Mouse (Mus musculus) intestine, postnatal 0 days (tissue): Measurements from ENCODE around the gene Gm8122. TPM values are rescaled to one million over a fixed set of nuclear protein-coding genes. Genes with fewer than 3 reads are reported as not detected.
"Not testable (repeated sequence)": the region's sequence is repeated elsewhere in the genome, so short reads cannot be mapped to it uniquely, and the experiment has no call there.

Source experiments
- ATAC-seq: fragments of 200-750 bp; cut with Nextera tagmentation; 2 replicates; pipeline ENCODE4 v1.8.0; 2017; ENCODE audit warnings: mild to moderate bottlenecking, moderate TSS enrichment, moderate library complexity
- H3K27ac ChIP-seq: fragments of 300-500 bp; sonication (generic); 2 replicates; pipeline ENCODE4 v1.5.1; 2014; ENCODE audit warnings: mild to moderate bottlenecking, low read depth, low read length, moderate library complexity
- H3K27me3 ChIP-seq: fragments of 300-500 bp; sonication (generic); replicated peaks from 2 replicates; pipeline ENCODE4 v1.6.1; 2014; ENCODE audit warnings: low read length, mixed read lengths; ENCODE audit not compliant: control insufficient read depth, insufficient read depth
- H3K36me3 ChIP-seq: fragments of 300-500 bp; sonication (generic); 2 replicates; pipeline ENCODE4 v1.6.1; 2014; ENCODE audit warnings: mild to moderate bottlenecking, moderate library complexity; ENCODE audit not compliant: control insufficient read depth, insufficient read depth
- H3K4me1 ChIP-seq: fragments of 300-500 bp; sonication (generic); replicated peaks from 2 replicates; pipeline ENCODE4 v1.6.1; 2014; ENCODE audit warnings: antibody characterized with exemption, low read length, mixed read lengths; ENCODE audit not compliant: control insufficient read depth, insufficient read depth
- H3K4me2 ChIP-seq: fragments of 300-500 bp; sonication (generic); replicated peaks from 2 replicates; pipeline ENCODE4 v1.6.1; 2014; ENCODE audit warnings: low read depth, mild to moderate bottlenecking, moderate library complexity
- H3K4me3 ChIP-seq: fragments of 300-500 bp; sonication (generic); 2 replicates; pipeline ENCODE4 v1.5.1; 2014; ENCODE audit warnings: low read depth, low read length
- H3K9ac ChIP-seq: fragments of 300-500 bp; sonication (generic); 2 replicates; pipeline ENCODE4 v1.6.1; 2014; ENCODE audit warnings: mild to moderate bottlenecking, low read depth, low read length
- H3K9me3 ChIP-seq: fragments of 300-500 bp; sonication (generic); 2 replicates; pipeline ENCODE4 v1.6.1; 2016; ENCODE audit warnings: mixed run types; ENCODE audit not compliant: control insufficient read depth
- WGBS: fragments of 180-500 bp; shearing (Covaris S2); extraction: QIAGEN DNeasy Blood & Tissue Kit; methylation state at CpG from one replicate; pipeline ENCODE4 v1.1.7; 2014; 5-methylcytosine and 5-hydroxymethylcytosine counted together
- polyA plus RNA-seq: library from polyadenylated mRNA; unstranded; fragments of >200 nt; fragmentation: Nextera tagmentation; extraction: Ambion mirVana; gene quantifications from 2 replicates; pipeline ENCODE4 v1.2.1, GENCODE M21; 2015

Gene Gm8122
- polyA plus RNA-seq: not detected in 2 replicates

DNA sequence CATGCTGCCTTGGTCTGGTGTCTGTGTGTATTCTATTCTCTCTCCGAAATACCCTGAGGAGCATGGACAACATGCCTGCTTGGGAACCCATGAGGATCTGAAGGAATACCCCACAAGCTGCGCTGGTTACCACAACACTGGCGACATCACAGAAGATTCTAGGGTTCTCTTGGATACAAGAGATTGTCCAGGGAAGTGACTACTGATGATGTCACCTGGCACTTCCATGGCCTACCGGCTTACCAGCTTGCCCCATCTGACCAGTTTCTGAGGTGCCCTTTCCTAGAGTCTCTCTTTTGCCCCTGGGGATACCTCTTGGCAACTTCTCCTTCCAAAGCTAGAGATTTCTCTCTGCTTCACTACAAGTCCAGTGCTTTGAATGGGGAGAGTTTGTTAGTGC is at the start of gene Gm8122:
Gene Gm8122 (minus strand): TSS at position 101 of the 400 bp plus-strand sequence.
- WGBS: 92% methylated on average over 3 of the region's 4 CpGs
- not testable (repeated sequence) for H3K27ac ChIP-seq, ATAC-seq

GRCm38 (mm10) chr14:43278681-43279080 is 43.6 kb upstream of the Gm8122 start:
- H3K4me1 ChIP-seq, H3K27ac ChIP-seq, ATAC-seq, H3K27me3 ChIP-seq, H3K9ac ChIP-seq, H3K4me3 ChIP-seq, H3K9me3 ChIP-seq, H3K4me2 ChIP-seq, H3K36me3 ChIP-seq: not testable (repeated sequence)
- 89% methylated on average over 3 of the region's 3 CpGs for WGBS

More for the DNA sequence above, at the start of gene Gm8122:
- not testable (repeated sequence) for H3K27me3 ChIP-seq, H3K9ac ChIP-seq, H3K36me3 ChIP-seq, H3K4me3 ChIP-seq, H3K4me1 ChIP-seq, H3K4me2 ChIP-seq, H3K9me3 ChIP-seq

GRCm38 (mm10) chr14:43278146-43278545 is 43.0 kb upstream of the Gm8122 start:
- not testable (repeated sequence) for H3K4me1 ChIP-seq, H3K4me3 ChIP-seq, H3K9me3 ChIP-seq, H3K9ac ChIP-seq, ATAC-seq, H3K4me2 ChIP-seq, H3K27me3 ChIP-seq, H3K36me3 ChIP-seq, H3K27ac ChIP-seq
- 53% methylated on average over 4 of the region's 4 CpGs for WGBS

DNA sequence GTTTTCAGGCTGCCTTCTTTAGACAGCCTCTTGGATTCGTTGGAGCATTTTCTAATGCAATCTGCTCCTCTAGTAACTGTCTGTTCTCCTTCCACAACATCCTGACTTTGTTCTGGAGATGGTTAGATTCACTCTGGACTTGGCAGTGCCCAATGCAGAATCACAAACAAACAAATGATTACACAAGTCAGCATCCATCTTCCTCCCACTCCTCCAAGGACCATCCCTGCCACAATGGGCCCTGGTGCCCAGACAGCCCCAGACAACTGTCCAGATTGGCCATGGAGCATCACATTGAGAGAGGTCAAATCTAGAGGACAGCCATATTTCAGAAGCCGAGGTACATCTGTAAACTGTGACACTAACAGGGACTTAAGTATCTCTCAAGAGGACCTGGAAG is 42.4 kb upstream of the Gm8122 start:
- H3K27me3 ChIP-seq, H3K4me3 ChIP-seq, H3K36me3 ChIP-seq, H3K4me2 ChIP-seq, H3K27ac ChIP-seq, H3K9ac ChIP-seq, ATAC-seq, H3K9me3 ChIP-seq, H3K4me1 ChIP-seq: not testable (repeated sequence)
- 64% methylated on average over 2 of the region's 2 CpGs for WGBS

- ATAC-seq, H3K27ac ChIP-seq, H3K27me3 ChIP-seq, H3K4me3 ChIP-seq, H3K36me3 ChIP-seq, H3K9ac ChIP-seq, H3K9me3 ChIP-seq, H3K4me1 ChIP-seq, H3K4me2 ChIP-seq: not testable (repeated sequence)
- 87% methylated on average over 1 of the region's 1 CpGs for WGBS
These were observed 40.6 kb upstream of the Gm8122 start for GRCm38 (mm10) chr14:43275752-43276151.

- not testable (repeated sequence) for ATAC-seq, H3K4me2 ChIP-seq, H3K9ac ChIP-seq, H3K36me3 ChIP-seq, H3K27me3 ChIP-seq, H3K4me3 ChIP-seq, H3K9me3 ChIP-seq, H3K27ac ChIP-seq, H3K4me1 ChIP-seq
- 77% methylated on average over 8 of the region's 8 CpGs for WGBS
These were observed 39.9 kb upstream of the Gm8122 start, which contains the start of gene Gm9732 for GRCm38 (mm10) chr14:43274986-43275511. Gene Gm9732 (plus strand): TSS chr14:43275036.

DNA sequence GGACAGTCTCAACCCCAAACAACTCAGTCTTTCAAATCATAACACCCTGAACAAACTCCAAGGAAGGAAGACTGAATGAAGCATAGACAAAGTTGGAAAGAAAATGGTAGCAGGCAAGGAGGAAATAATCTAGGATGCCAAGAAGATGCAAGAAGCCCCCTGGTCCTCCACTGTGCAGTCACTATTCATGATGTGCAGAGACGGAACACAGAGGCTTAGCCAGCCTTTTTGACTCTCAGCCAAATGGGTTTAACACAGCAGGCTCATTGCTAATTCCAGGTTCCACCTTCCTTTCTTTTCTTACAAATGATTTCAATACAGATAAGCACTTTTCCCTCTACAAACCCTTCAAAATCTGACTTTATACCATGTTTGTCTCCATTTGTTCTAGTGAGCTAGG is 38.1 kb upstream of the Gm8122 start:
- H3K36me3 ChIP-seq, H3K9ac ChIP-seq, H3K4me2 ChIP-seq, H3K4me3 ChIP-seq, ATAC-seq, H3K9me3 ChIP-seq, H3K27me3 ChIP-seq, H3K27ac ChIP-seq, H3K4me1 ChIP-seq: not testable (repeated sequence)
- 71% methylated on average over 1 of the region's 1 CpGs for WGBS

DNA sequence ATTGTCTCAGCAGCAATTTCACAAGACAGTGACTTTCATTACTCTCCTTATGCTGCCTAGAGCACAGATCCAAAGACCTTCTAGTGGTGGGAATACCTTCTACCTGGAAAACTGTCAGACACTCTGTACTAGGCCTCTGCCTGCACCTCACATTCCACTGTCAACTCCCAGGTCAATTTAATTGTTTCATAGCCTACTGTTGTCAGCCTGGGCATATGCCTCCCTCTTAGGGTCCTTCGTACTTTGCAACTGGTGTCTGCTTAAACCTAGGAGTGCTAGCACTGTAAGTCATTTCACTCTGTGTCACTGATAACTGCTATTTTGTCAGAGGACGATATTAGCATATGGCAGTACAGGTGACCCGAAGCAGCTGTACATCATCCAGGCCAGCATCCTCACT is 34.1 kb upstream of the Gm8122 start:
- not testable (repeated sequence) for H3K9me3 ChIP-seq, H3K27me3 ChIP-seq, H3K4me3 ChIP-seq, H3K9ac ChIP-seq, H3K27ac ChIP-seq, ATAC-seq, H3K36me3 ChIP-seq, H3K4me2 ChIP-seq, H3K4me1 ChIP-seq
- 85% methylated on average over 3 of the region's 3 CpGs for WGBS

DNA sequence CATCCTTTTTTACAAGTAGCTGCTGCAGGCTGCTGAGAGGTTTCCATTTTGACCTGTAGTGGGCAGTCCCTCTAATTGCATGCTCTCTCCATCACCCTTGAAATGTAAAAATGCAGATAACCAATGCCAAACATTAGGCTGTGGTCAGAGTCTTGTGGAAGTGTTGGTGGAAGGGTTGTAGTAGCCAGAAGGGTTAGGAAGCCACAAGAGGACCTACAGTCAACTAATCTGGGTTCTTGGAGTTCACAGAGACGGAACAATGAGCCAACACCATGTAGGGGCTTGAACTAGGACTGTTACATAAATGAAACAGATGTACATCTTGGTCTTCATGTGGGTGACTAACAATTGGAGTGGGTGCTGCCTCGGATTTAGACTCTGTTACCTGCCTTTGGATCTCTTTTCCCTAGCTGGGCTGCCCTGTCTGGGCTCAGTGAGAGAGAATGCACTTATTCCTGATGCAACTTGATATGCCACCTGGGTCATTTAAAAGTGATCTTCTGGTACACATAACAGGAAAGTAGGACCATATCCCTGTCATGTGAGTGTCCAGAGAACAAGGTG is 33.5 kb upstream of the Gm8122 start:
- not testable (repeated sequence) for H3K27ac ChIP-seq, ATAC-seq, H3K9ac ChIP-seq, H3K36me3 ChIP-seq, H3K27me3 ChIP-seq, H3K9me3 ChIP-seq, H3K4me3 ChIP-seq, H3K4me2 ChIP-seq, H3K4me1 ChIP-seq
- 33% methylated on average over 2 of the region's 2 CpGs for WGBS
